Mouse (Mus musculus): ENCODE results near the gene Ppil4.

- TF ChIP-seq ETS1 (conservative IDR thresholded peaks at IDR 0.05; ENCODE audit: low read depth, low read length): no peak
- no peak for TF ChIP-seq POLR2A (IDR thresholded peaks at IDR 0.05; ENCODE audit: low read depth, low read length)
- no peak for TF ChIP-seq JUND (conservative IDR thresholded peaks at IDR 0.05; ENCODE audit: low read depth, low read length)
- TF ChIP-seq CTCF (conservative IDR thresholded peaks at IDR 0.05 in 1 of 2, IDR thresholded peaks at IDR 0.05 in 1 of 2; ENCODE audit: low read depth in 2 of 2, low read length in 2 of 2): no peak
- TF ChIP-seq ELF1 (IDR thresholded peaks at IDR 0.05; ENCODE audit: low read depth, low read length): no peak
Observed at GRCm38 (mm10) chr10:7840785-7841184, 48.1 kb downstream of the Ppil4 start.
